Mouse (Mus musculus): ENCODE data around the gene Rbfox3. TPM values are rescaled to one million over a fixed set of nuclear protein-coding genes. Genes with fewer than 3 reads are reported as not detected.

Rbfox3 gene
- polyA plus RNA-seq, 1 experiment from 2014 or later, result 0.37 TPM

DNA sequence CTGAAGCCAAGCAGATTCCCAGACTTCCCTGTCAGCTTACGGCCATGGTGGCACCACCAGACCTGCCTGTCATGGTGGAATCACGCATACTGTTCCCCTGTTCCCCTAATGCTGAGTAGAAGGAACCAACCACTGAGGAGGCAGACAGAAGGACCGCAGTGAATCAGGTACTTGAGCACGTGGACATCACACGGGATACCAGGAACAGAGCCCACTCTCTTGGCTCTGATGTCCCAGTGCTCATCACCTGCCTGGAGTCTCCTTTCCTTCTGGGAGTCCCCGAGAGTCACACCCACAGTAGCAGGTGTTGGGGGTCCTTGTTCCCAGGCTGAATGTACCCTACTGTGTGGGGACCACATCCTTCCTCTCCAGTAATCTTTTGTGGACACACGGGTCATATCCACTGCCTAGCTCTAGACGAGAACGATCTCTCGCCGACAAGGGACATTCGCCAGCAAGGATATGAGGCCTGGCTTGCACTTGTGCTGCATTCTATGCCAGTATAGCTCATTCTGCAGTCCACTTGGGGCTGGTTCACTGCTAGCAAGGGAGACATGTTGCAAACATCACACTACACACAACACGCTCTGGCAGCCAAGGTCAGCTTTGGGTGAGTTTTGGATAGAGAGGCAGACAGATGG is 32.7 kb downstream of the Rbfox3 start:
- no peaks in the 10 kb centered on the region for H3K27me3 ChIP-seq (ENCODE audit: control insufficient read depth, insufficient read depth, low read length)
- ATAC-seq (ENCODE audit: low FRiP score, low TSS enrichment), result no peak
- no peak overlapping the region for H3K9ac ChIP-seq (ENCODE audit: low read depth, low read length)
- H3K4me3 ChIP-seq (ENCODE audit: low read length), result no peak overlapping the region
- H3K4me2 ChIP-seq (replicated peaks; ENCODE audit: low read depth, low read length), result no peak overlapping the region
- no peaks in the 10 kb centered on the region for H3K36me3 ChIP-seq (ENCODE audit: control insufficient read depth, insufficient read depth, low read length)
- H3K4me1 ChIP-seq (ENCODE audit: control insufficient read depth, insufficient read depth, low read length), result peaks cover 9% of the 10 kb centered on the region
- 92% methylated on average over 13 of the region's 13 CpGs for WGBS
- no peaks in the 10 kb centered on the region for H3K9me3 ChIP-seq (ENCODE audit: control insufficient read depth, low read length)
- no peak overlapping the region for H3K27ac ChIP-seq (ENCODE audit: low read depth, low read length)

- no peaks in the 10 kb centered on the region for H3K36me3 ChIP-seq (ENCODE audit: control insufficient read depth, insufficient read depth, low read length)
- no peaks in the 10 kb centered on the region for H3K27me3 ChIP-seq (ENCODE audit: control insufficient read depth, insufficient read depth, low read length)
- 43% methylated on average over 5 of the region's 5 CpGs for WGBS
- ATAC-seq (ENCODE audit: low FRiP score, low TSS enrichment), result peak; percentile 73
- no peak overlapping the region for H3K4me2 ChIP-seq (replicated peaks; ENCODE audit: low read depth, low read length)
- no peak overlapping the region for H3K27ac ChIP-seq (ENCODE audit: low read depth, low read length)
- no peak overlapping the region for H3K9ac ChIP-seq (ENCODE audit: low read depth, low read length)
- no peaks in the 10 kb centered on the region for H3K9me3 ChIP-seq (ENCODE audit: control insufficient read depth, low read length)
- no peak overlapping the region for H3K4me3 ChIP-seq (ENCODE audit: low read length)
- H3K4me1 ChIP-seq (ENCODE audit: control insufficient read depth, insufficient read depth, low read length), result peaks cover 9% of the 10 kb centered on the region
Measured at GRCm38 (mm10) chr11:118875243-118875897, 36.0 kb downstream of the Rbfox3 start.

DNA sequence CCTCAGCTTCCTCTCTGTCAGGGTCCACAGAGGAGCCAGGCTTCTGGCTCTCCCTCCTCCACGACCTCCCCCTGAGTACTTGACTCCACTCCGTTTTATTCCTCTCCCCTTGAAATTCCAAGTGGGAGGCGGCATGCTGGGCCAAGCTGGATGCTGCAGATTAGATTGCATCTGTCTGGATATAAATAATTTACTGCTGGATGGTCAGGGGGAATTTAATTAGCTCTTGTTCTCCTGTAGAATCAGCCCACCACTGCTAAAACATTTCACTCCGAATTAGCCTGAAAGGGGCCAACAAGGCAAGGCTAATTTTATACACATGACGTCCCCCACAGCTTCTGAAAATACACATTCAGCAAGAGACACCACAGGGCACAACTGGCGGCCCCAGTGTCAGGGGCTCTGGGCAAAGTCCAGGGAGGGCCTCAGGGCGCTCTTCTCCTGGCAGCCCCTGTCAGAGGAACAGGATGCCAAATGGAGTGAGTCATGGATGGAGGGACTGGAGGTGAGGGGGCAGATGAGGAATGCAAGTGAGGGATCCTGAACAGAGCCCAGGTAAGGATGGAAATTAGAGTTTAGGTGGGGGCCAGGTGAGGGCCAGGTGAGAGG is 36.8 kb downstream of the Rbfox3 start:
- H3K27me3 ChIP-seq (ENCODE audit: control insufficient read depth, insufficient read depth, low read length), result no peaks in the 10 kb centered on the region
- no peak overlapping the region for H3K27ac ChIP-seq (ENCODE audit: low read depth, low read length)
- 12% methylated on average over 7 of the region's 7 CpGs for WGBS
- no peaks in the 10 kb centered on the region for H3K36me3 ChIP-seq (ENCODE audit: control insufficient read depth, insufficient read depth, low read length)
- H3K4me1 ChIP-seq (ENCODE audit: control insufficient read depth, insufficient read depth, low read length), result peaks cover 9% of the 10 kb centered on the region
- H3K4me3 ChIP-seq (ENCODE audit: low read length), result no peak overlapping the region
- ATAC-seq (ENCODE audit: low FRiP score, low TSS enrichment), result 0 out of 2 replicates have a peak, but pooled peaks have one; percentile 49
- H3K9me3 ChIP-seq (ENCODE audit: control insufficient read depth, low read length), result no peaks in the 10 kb centered on the region
- H3K4me2 ChIP-seq (replicated peaks; ENCODE audit: low read depth, low read length), result no peak overlapping the region
- no peak overlapping the region for H3K9ac ChIP-seq (ENCODE audit: low read depth, low read length)

DNA sequence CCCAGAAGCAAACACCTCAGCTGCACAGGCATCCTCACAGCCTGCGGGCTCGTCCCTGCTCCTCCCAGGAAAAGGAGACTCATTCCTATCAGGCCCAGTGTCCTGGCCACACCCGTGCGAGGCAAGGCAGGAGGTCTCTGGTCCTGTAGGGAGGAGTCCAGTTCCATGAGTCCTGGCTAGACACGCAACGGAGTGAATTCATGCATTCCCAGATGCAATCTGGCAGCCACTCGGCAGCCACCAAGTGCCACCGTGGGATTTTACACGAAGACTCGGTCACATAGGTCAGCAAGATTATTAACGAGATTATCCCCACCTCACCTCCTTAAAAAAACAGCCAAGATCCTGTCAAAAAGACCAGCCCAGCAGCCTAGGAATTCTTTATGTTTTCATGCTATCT is 37.4 kb downstream of the Rbfox3 start:
- no peak overlapping the region for H3K4me3 ChIP-seq (ENCODE audit: low read length)
- no peaks in the 10 kb centered on the region for H3K9me3 ChIP-seq (ENCODE audit: control insufficient read depth, low read length)
- H3K27ac ChIP-seq (ENCODE audit: low read depth, low read length), result no peak overlapping the region
- peaks cover 9% of the 10 kb centered on the region for H3K4me1 ChIP-seq (ENCODE audit: control insufficient read depth, insufficient read depth, low read length)
- no peak overlapping the region for H3K4me2 ChIP-seq (replicated peaks; ENCODE audit: low read depth, low read length)
- 45% methylated on average over 11 of the region's 11 CpGs for WGBS
- H3K36me3 ChIP-seq (ENCODE audit: control insufficient read depth, insufficient read depth, low read length), result no peaks in the 10 kb centered on the region
- ATAC-seq (ENCODE audit: low FRiP score, low TSS enrichment), result no peak
- H3K27me3 ChIP-seq (ENCODE audit: control insufficient read depth, insufficient read depth, low read length), result no peaks in the 10 kb centered on the region
- H3K9ac ChIP-seq (ENCODE audit: low read depth, low read length), result no peak overlapping the region

- ATAC-seq (ENCODE audit: low FRiP score, low TSS enrichment), result no peak
- 81% methylated on average over 10 of the region's 10 CpGs for WGBS
Measured at GRCm38 (mm10) chr11:118871527-118871926, 39.9 kb downstream of the Rbfox3 start.

GRCm38 (mm10) chr11:118863360-118863759 is 48.0 kb downstream of the Rbfox3 start:
- no peak overlapping the region for H3K4me2 ChIP-seq (replicated peaks; ENCODE audit: low read depth, low read length)
- H3K9me3 ChIP-seq (ENCODE audit: control insufficient read depth, low read length), result no peaks in the 10 kb centered on the region
- no peak overlapping the region for H3K27ac ChIP-seq (ENCODE audit: low read depth, low read length)
- H3K4me1 ChIP-seq (ENCODE audit: control insufficient read depth, insufficient read depth, low read length), result no peaks in the 10 kb centered on the region
- H3K27me3 ChIP-seq (ENCODE audit: control insufficient read depth, insufficient read depth, low read length), result no peaks in the 10 kb centered on the region
- no peaks in the 10 kb centered on the region for H3K36me3 ChIP-seq (ENCODE audit: control insufficient read depth, insufficient read depth, low read length)
- WGBS, result 89% methylated on average over 3 of the region's 3 CpGs
- no peak overlapping the region for H3K9ac ChIP-seq (ENCODE audit: low read depth, low read length)
- H3K4me3 ChIP-seq (ENCODE audit: low read length), result no peak overlapping the region
- no peak for ATAC-seq (ENCODE audit: low FRiP score, low TSS enrichment)

More at GRCm38 (mm10) chr11:118871527-118871926, 39.9 kb downstream of the Rbfox3 start:
- Histone ChIP-seq H3K9ac (ENCODE audit: low read depth, low read length) (no peak overlapping the region), H3K36me3 (ENCODE audit: control insufficient read depth, insufficient read depth, low read length) (no peaks in the 10 kb centered on the region), H3K27me3 (ENCODE audit: control insufficient read depth, insufficient read depth, low read length) (no peaks in the 10 kb centered on the region), H3K27ac (ENCODE audit: low read depth, low read length) (no peak overlapping the region), H3K4me1 (ENCODE audit: control insufficient read depth, insufficient read depth, low read length) (peaks cover 9% of the 10 kb centered on the region), H3K4me3 (ENCODE audit: low read length) (no peak overlapping the region), H3K9me3 (ENCODE audit: control insufficient read depth, low read length) (no peaks in the 10 kb centered on the region), H3K4me2 (replicated peaks; ENCODE audit: low read depth, low read length) (no peak overlapping the region)

DNA sequence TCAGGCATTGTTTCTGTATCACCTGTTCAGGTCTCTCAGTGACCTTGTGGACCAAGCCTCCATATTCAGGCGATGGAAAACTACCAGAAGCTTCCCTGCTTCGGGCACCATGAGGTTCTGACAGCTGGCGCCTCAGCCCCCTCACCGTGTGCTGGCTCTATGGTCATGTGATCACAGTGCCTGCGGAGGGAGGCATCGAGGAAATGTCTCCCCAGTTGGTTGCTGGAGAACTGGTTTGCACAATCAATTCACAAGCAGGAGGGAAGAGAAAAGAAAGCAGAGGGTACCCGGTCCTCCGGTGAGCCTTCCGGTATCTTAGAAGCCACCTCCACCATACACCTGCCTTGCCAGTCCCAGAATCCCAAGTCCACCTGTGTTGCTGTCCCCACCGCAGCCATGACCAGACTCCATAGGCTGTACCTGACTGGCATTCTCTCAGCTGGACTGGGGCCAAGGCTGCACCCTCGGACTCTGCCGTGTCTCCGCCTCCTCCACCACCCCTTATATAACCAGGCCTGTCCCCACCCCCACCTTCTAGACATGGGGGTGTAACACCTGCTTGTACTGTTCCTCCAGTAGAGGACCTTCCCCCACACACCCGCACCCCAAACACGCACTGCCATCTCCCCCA is 49.5 kb downstream of the Rbfox3 start:
- ATAC-seq (ENCODE audit: low FRiP score, low TSS enrichment), result no peak
- 86% methylated on average over 15 of the region's 15 CpGs for WGBS
- H3K9me3 ChIP-seq (ENCODE audit: control insufficient read depth, low read length), result no peaks in the 10 kb centered on the region

DNA sequence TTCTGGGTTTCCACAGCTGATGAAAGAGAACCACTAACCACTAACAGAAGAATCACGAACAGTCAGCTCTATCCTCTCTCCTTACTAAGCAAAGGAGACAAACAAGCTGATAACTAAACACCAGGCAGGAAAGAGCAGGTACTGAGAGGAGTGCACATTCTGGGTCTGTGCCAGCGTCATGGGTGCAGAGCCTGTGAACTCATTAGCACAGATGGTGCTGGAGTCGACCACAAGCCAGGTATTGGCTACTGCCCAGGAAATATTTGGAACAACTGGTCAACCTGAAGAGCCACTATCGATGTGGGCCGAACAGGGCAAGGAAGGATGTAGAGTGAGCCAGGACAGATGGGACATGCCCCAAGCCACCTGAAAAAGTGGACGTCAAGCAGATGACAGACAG is 50.2 kb downstream of the Rbfox3 start:
- no peak overlapping the region for H3K9ac ChIP-seq (ENCODE audit: low read depth, low read length)
- WGBS, result 92% methylated on average over 6 of the region's 6 CpGs
- no peak for ATAC-seq (ENCODE audit: low FRiP score, low TSS enrichment)

More for the DNA sequence above, 49.5 kb downstream of the Rbfox3 start:
- H3K4me1 ChIP-seq (ENCODE audit: control insufficient read depth, insufficient read depth, low read length), result no peaks in the 10 kb centered on the region
- H3K4me2 ChIP-seq (replicated peaks; ENCODE audit: low read depth, low read length), result no peak overlapping the region
- no peak overlapping the region for H3K9ac ChIP-seq (ENCODE audit: low read depth, low read length)
- H3K4me3 ChIP-seq (ENCODE audit: low read length), result no peak overlapping the region
- no peaks in the 10 kb centered on the region for H3K27me3 ChIP-seq (ENCODE audit: control insufficient read depth, insufficient read depth, low read length)
- no peak overlapping the region for H3K27ac ChIP-seq (ENCODE audit: low read depth, low read length)
- H3K36me3 ChIP-seq (ENCODE audit: control insufficient read depth, insufficient read depth, low read length), result no peaks in the 10 kb centered on the region

DNA sequence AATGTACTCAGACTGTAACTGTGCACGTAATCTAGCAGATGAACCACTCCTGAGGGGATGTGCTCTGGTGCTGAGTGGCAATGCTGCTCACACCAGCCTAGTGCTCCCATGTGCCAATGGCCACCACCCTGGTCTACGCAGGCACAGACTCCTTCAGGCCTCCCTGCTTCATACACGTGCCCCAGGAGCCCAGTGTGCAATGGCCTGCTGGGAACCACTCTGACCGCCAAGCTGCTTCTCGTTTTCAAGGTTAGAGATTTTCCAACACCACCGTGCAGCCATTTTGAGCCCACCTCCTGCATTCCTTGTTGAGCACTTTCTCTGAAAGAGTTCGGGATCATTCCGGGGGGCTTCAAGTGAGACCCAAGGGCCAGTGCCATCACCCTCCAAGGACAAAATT is 50.6 kb downstream of the Rbfox3 start:
- Histone ChIP-seq H3K4me2 (replicated peaks; ENCODE audit: low read depth, low read length) (no peak overlapping the region), H3K9ac (ENCODE audit: low read depth, low read length) (no peak overlapping the region), H3K4me1 (ENCODE audit: control insufficient read depth, insufficient read depth, low read length) (no peaks in the 10 kb centered on the region), H3K27ac (ENCODE audit: low read depth, low read length) (no peak overlapping the region), H3K36me3 (ENCODE audit: control insufficient read depth, insufficient read depth, low read length) (no peaks in the 10 kb centered on the region), H3K4me3 (ENCODE audit: low read length) (no peak overlapping the region), H3K9me3 (ENCODE audit: control insufficient read depth, low read length) (no peaks in the 10 kb centered on the region), H3K27me3 (ENCODE audit: control insufficient read depth, insufficient read depth, low read length) (no peaks in the 10 kb centered on the region)
- no peak for ATAC-seq (ENCODE audit: low FRiP score, low TSS enrichment)
- WGBS, result 91% methylated on average over 8 of the region's 8 CpGs

More for the DNA sequence above, 50.2 kb downstream of the Rbfox3 start:
- no peaks in the 10 kb centered on the region for H3K27me3 ChIP-seq (ENCODE audit: control insufficient read depth, insufficient read depth, low read length)
- no peaks in the 10 kb centered on the region for H3K9me3 ChIP-seq (ENCODE audit: control insufficient read depth, low read length)
- H3K4me1 ChIP-seq (ENCODE audit: control insufficient read depth, insufficient read depth, low read length), result no peaks in the 10 kb centered on the region
- no peak overlapping the region for H3K4me2 ChIP-seq (replicated peaks; ENCODE audit: low read depth, low read length)
- H3K27ac ChIP-seq (ENCODE audit: low read depth, low read length), result no peak overlapping the region
- H3K4me3 ChIP-seq (ENCODE audit: low read length), result no peak overlapping the region
- no peaks in the 10 kb centered on the region for H3K36me3 ChIP-seq (ENCODE audit: control insufficient read depth, insufficient read depth, low read length)

All from kidney, embryonic 14.5 days (tissue).